Mouse (Mus musculus): ENCODE results near the gene Zfand3. TPM values are rescaled to one million over a fixed set of nuclear protein-coding genes. Genes with fewer than 3 reads are reported as not detected.
A peak's percentile ranks its signal among the peaks of the same experiment; 100 is the strongest.

Zfand3 gene
- total RNA-seq, 2 experiments from 2014 or later: 137 to 138 TPM

GRCm38 (mm10) chr17:29994459-29994858 is 10.1 kb upstream of the Zfand3 start:
- intact Hi-C loops (cut with DNase I): no loop called here
- DNase-seq: no peak

DNA sequence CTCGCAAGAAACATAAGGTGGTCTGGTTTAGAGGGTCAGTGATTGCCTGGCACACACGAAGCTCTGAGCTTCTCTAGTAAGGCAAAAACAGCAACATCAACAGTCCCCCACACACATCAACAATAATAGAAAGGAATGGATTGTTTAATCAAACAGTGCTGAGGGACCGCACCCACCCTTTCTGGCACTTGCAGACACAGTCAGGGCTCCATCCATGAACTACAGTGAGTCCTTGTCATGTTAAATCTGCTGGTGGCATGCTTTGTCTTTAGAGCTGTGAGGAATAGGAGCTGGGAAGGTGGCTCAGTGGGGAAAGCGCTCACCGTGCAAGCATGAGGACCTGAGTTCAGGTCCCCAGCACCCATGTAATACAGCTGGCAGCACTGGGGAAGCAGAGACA is 8.5 kb upstream of the Zfand3 start:
- no peak for DNase-seq
- intact Hi-C loops (cut with DNase I): no loop called here

- no peak for DNase-seq
- intact Hi-C loops (cut with DNase I): no loop called here
Measured at GRCm38 (mm10) chr17:29997726-29998125, 6.8 kb upstream of the Zfand3 start.

DNA sequence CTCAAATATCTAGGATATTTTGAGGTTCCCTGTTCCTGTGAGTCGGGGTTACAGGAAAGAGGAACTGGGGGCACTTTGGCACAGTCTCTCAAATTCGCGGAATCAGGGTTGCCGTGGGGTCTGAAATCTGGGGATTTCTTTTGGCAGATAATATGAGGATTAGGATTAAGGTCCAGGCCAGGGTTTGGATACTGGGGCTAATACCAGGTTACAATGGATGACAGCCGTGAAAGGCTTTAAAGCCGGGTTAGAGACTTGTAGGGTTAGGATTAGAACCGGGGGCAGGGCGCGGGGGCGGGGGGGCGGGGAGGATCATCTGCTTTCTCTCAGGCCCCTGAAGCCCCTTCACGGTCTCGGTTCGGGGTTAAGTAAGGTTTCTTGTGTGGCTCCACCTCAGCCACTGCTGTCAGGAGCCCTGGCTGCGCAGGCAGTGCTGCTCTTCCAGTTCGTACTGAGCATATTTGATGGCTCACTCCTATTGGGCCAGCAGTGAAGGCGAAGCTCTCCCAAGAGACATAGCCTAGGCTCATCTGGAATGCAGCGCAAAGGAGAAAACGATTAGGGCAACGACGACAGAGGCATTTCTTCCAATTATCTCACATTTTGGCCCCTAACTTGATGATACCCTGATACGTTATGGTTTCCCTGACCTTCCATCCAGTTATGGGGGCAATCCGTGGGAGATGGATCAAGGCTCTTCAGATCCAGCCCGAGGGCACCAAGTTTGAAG is 5.8 kb upstream of the Zfand3 start:
- DNase-seq: no peak
- intact Hi-C loops (cut with DNase I): no loop called here

- no peak for DNase-seq
- intact Hi-C loops (cut with DNase I): loop anchor here (2.0 kb wide), 1 partner anchor 20 kb away; no protein-coding TSS in a partner anchor
Measured at GRCm38 (mm10) chr17:30005103-30005443, 540 bp downstream of the Zfand3 start.

- peak; percentile 54 to 57 for DNase-seq
- intact Hi-C loops (cut with DNase I): loop anchor here (2.0 kb wide), 1 partner anchor 19 kb away; no protein-coding TSS in a partner anchor
Measured at GRCm38 (mm10) chr17:30005451-30005941, 963 bp downstream of the Zfand3 start.

- intact Hi-C loops (cut with DNase I): no loop called here
- no peak for DNase-seq
Measured at GRCm38 (mm10) chr17:30006877-30007276, 2.3 kb downstream of the Zfand3 start.

- DNase-seq: no peak
- intact Hi-C loops (cut with DNase I): no loop called here
Measured at GRCm38 (mm10) chr17:30007883-30008282, 3.4 kb downstream of the Zfand3 start.

- intact Hi-C loops (cut with DNase I): no loop called here
- peak in 1 of 2 experiments; percentile 21 for DNase-seq
Measured at GRCm38 (mm10) chr17:30008392-30008791, 3.9 kb downstream of the Zfand3 start.

GRCm38 (mm10) chr17:30014660-30015059 is 10.1 kb downstream of the Zfand3 start:
- intact Hi-C loops (cut with DNase I): no loop called here
- no peak for DNase-seq

DNA sequence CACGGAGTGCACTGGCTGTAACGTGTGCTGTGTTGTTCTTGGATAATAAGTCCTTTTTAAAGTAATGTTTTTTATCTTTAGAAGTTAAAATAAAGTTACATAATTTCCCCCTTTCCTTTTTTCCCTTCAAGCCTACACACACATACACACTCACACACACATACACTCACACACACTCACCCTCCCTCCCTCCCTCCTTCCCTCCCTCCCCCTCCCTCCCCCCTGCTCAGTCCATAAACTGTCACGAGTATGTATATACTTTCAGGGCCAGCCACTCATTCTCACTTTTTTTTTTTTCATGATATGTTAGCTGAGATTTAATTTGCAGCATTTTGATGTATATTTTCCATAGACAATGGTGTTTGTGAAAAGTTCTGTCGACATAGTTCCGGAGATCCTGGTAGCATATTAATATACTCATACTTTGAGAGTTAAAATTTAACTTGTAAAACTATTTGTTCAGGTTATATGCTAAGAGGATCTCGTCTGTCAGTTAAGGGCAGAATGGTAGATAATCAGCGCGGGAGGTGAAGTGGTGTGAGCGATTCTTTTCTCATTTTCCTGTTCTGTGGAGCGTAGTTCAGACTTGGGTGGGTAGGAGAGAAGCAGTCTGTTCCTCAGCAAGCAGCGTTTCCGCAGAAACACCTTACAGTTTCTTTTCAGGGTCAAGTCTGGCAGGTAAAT is 14.5 kb downstream of the Zfand3 start:
- intact Hi-C loops (cut with DNase I): no loop called here

DNA sequence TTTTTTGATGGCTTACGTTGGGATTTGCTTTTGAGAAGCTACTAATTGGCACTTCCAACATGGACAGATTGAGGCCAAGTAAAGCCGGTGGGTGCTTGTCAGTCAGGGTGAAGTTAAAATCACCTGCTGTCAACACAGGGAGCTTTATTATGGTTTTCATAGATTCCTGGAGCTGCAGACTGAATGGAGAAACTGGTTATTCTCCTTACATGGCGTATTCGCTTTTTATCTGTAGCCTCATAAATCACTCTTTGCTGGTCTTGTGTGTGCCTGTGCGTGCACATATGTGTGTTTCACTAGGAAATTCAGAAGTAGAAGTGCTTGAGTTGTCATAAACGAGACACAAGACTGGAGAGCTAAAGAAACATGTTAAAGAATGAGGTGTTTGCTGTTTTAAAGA is 15.4 kb downstream of the Zfand3 start:
- intact Hi-C loops (cut with DNase I): no loop called here
- DNase-seq: no peak

More for the DNA sequence above, 14.5 kb downstream of the Zfand3 start:
- no peak for DNase-seq

DNA sequence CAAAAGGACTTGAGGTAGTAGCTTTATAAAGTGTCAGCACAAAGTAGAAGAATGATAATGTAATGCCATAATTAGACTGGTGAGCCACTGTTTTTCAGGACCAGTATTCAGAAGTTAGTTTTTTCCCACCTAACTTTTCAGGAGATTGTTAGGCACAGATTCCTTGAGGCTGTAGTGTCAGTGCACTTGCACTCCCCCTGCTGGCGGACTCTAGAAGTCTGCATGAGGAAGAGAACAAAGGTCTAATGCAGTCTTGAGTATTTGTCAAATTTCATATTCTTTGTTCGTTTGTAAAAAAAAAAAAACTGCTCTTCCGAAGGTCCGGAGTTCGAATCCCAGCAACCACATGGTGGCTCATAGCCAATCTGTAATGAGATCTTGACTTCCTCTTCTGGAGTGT is 20.1 kb downstream of the Zfand3 start:
- intact Hi-C loops (cut with DNase I): loop anchor here (2.0 kb wide), 2 partner anchors 20 to 46 kb away; partner anchors contain the start of gene Zfand3
- peak; percentile 79 to 88 for DNase-seq

- peak; percentile 51 to 58 for DNase-seq
- intact Hi-C loops (cut with DNase I): no loop called here
Measured at GRCm38 (mm10) chr17:30026617-30027016, 22.1 kb downstream of the Zfand3 start.

DNA sequence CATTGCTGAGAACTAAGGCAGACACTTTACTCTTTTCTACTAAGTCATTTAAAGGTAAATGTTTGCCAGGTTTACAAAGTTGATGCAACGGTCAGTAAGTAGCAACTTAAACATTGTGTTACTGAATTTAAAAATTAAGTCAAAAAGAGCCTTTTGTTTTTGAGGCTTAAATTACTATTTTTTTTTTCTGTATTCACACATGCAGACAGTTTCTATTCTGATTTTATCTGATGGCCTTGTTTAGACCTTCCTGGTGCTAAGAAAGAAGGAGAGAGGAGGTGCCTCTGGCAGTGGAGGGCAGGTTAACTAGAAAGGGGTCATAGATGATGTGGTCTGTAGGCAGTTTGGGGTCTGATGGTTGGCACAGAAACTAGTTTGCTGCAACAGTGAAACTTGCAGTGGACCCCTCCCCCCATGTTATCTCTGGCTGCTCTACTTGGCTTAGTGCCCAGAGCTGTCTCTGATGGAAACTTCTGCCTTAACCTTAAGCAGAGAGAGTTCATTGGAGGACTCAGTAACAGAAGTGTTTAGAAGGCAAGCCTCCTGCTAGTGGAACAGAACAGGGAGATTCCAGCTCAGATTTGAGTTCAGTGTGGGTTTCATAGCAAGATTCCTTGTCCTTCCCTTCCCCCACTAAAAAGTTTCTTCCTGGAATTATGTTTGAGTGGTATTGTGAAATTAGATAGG is 23.0 kb downstream of the Zfand3 start:
- peak; percentile 75 to 77 for DNase-seq
- intact Hi-C loops (cut with DNase I): no loop called here

- intact Hi-C loops (cut with DNase I): no loop called here
- peak in 1 of 2 experiments; percentile 30 for DNase-seq
Measured at GRCm38 (mm10) chr17:30029633-30030226, 25.2 kb downstream of the Zfand3 start.

- DNase-seq: no peak
- intact Hi-C loops (cut with DNase I): no loop called here
Measured at GRCm38 (mm10) chr17:30032796-30033195, 28.3 kb downstream of the Zfand3 start.

GRCm38 (mm10) chr17:30033991-30034390 is 29.5 kb downstream of the Zfand3 start:
- DNase-seq: no peak
- intact Hi-C loops (cut with DNase I): no loop called here

- no peak for DNase-seq
- intact Hi-C loops (cut with DNase I): no loop called here
Measured at GRCm38 (mm10) chr17:30035216-30036005, 30.9 kb downstream of the Zfand3 start.

- DNase-seq: no peak
- intact Hi-C loops (cut with DNase I): no loop called here
Measured at GRCm38 (mm10) chr17:30043163-30043822, 38.8 kb downstream of the Zfand3 start.

Measured in heart, postnatal 10 days (tissue).